In genomic region chr11:78193113-78193512, GRCm38 (mm10) we compare ENCODE assay signal across 9 mouse cellular contexts. TPM values are rescaled to one million over a fixed set of nuclear protein-coding genes. Genes with fewer than 3 reads are reported as not detected.
DNase-seq lines count a peak whose midpoint lies in the region; ATAC-seq and TF ChIP-seq lines count a peak whose summit lies in the region.
"Had no signal": no experiment of that assay in that cellular context is flagged by ENCODE, and none has a peak within 500 bp of the region (broad histone marks: within the 10 kb centered on the region; RNA-seq: fewer than 3 reads in every experiment).

TSS of gene Proca1 (plus strand) at chr11:78193392.

- no peak within 1 kb of the TSS for H3K27ac ChIP-seq in cerebellum, adult 2 months (ENCODE audit: insufficient read depth, low read length)
- H3K27ac ChIP-seq in lung, embryonic 15.5 days = peak within 1 kb of the TSS; percentile 71
- no peak within 1 kb of the TSS for H3K27ac ChIP-seq in hindbrain, embryonic 13.5 days
- H3K27ac ChIP-seq in midbrain, embryonic 16.5 days (ENCODE audit: low read length) = no peak within 1 kb of the TSS

- peaks cover 3% of the 10 kb centered on the region; the same call in 1 of the 2 replicates for H3K27me3 ChIP-seq in cerebellum, adult 2 months (ENCODE audit: control insufficient read depth, insufficient read depth, low read length)
- no peaks in the 10 kb centered on the region for H3K27me3 ChIP-seq in lung, embryonic 15.5 days
- no peaks in the 10 kb centered on the region for H3K27me3 ChIP-seq in hindbrain, embryonic 13.5 days
- H3K27me3 ChIP-seq in midbrain, embryonic 16.5 days (ENCODE audit: control insufficient read depth, insufficient read depth, low read depth, low read length) = no peaks in the 10 kb centered on the region

- ATAC-seq in lung, embryonic 15.5 days (ENCODE audit: borderline replicate concordance, extremely low read depth, low FRiP score, low TSS enrichment) = no peak
- ATAC-seq in hindbrain, embryonic 13.5 days (ENCODE audit: low FRiP score) = no peak
- no peak for ATAC-seq in midbrain, embryonic 16.5 days
- ATAC-seq in erythroid progenitor cell, adult 5-6 weeks (replicated peaks; ENCODE audit: low FRiP score, poor library complexity, severe bottlenecking) = no peak

- H3K4me2 ChIP-seq in lung, embryonic 15.5 days = peak within 1 kb of the TSS; percentile 67
- H3K4me2 ChIP-seq in hindbrain, embryonic 13.5 days = peak within 1 kb of the TSS; percentile 48
- peak within 1 kb of the TSS; percentile 52; the same call in 1 of the 2 replicates for H3K4me2 ChIP-seq in midbrain, embryonic 16.5 days (ENCODE audit: low read length)

- 75% methylated on average over 1 of the region's 1 CpGs for WGBS in cerebellum, adult 2 months
- WGBS in lung, embryonic 15.5 days = 48% methylated on average over 1 of the region's 1 CpGs
- 91% methylated on average over 1 of the region's 1 CpGs for WGBS in hindbrain, embryonic 13.5 days
- WGBS in midbrain, embryonic 16.5 days = 81% methylated on average over 1 of the region's 1 CpGs

- no peak within 1 kb of the TSS for H3K4me3 ChIP-seq in cerebellum, adult 2 months (replicated peaks; ENCODE audit: insufficient read depth, low read depth, low read length)
- H3K4me3 ChIP-seq in lung, embryonic 15.5 days = peak within 1 kb of the TSS; percentile 57
- no peak within 1 kb of the TSS for H3K4me3 ChIP-seq in hindbrain, embryonic 13.5 days
- H3K4me3 ChIP-seq in midbrain, embryonic 16.5 days (ENCODE audit: low read depth, low read length) = no peak within 1 kb of the TSS

- TF ChIP-seq POLR2A in cerebellum, adult 2 months (IDR thresholded peaks at IDR 0.05; ENCODE audit: borderline replicate concordance, insufficient read depth, low read length) = no peak

- DNase-seq in cerebellum, adult 2 months = no peak
- DNase-seq in cerebellum, adult 9-10 months = no peak
- no peak for DNase-seq in lung, postnatal 25 days (ENCODE audit: low spot score)
- no peak for DNase-seq in embryo, embryonic 10 days (ENCODE audit: low spot score)
- DNase-seq: right cerebral cortex, postnatal 4 days had no signal

- H3K36me3 ChIP-seq in lung, embryonic 15.5 days = peaks cover 18% of the 10 kb centered on the region
- peaks cover 32% of the 10 kb centered on the region for H3K36me3 ChIP-seq in hindbrain, embryonic 13.5 days
- peaks cover 20% of the 10 kb centered on the region for H3K36me3 ChIP-seq in midbrain, embryonic 16.5 days (ENCODE audit: control insufficient read depth, insufficient read depth, low read length)

- H3K4me1 ChIP-seq in cerebellum, adult 2 months (ENCODE audit: control insufficient read depth, insufficient read depth, low read length) = no peaks in the 10 kb centered on the region
- peaks cover 28% of the 10 kb centered on the region for H3K4me1 ChIP-seq in lung, embryonic 15.5 days
- peaks cover 28% of the 10 kb centered on the region for H3K4me1 ChIP-seq in hindbrain, embryonic 13.5 days (replicated peaks)
- H3K4me1 ChIP-seq in midbrain, embryonic 16.5 days (ENCODE audit: control insufficient read depth, insufficient read depth, low read length) = peaks cover 12% of the 10 kb centered on the region

- no peaks in the 10 kb centered on the region for H3K9me3 ChIP-seq in lung, embryonic 15.5 days
- no peaks in the 10 kb centered on the region for H3K9me3 ChIP-seq in hindbrain, embryonic 13.5 days
- H3K9me3 ChIP-seq in midbrain, embryonic 16.5 days (replicated peaks; ENCODE audit: control insufficient read depth, low read length, poor library complexity, severe bottlenecking) = no peaks in the 10 kb centered on the region

- H3K9ac ChIP-seq in lung, embryonic 15.5 days = 0 out of 2 replicates have a peak within 1 kb of the TSS, but pooled peaks have one; percentile 27
- no peak within 1 kb of the TSS for H3K9ac ChIP-seq in hindbrain, embryonic 13.5 days
- no peak within 1 kb of the TSS for H3K9ac ChIP-seq in midbrain, embryonic 16.5 days (ENCODE audit: low read depth, low read length)

- no peak for TF ChIP-seq CTCF in cerebellum, adult 2 months (IDR thresholded peaks at IDR 0.05; ENCODE audit: borderline replicate concordance, insufficient read depth, low read depth, low read length)

RNA-seq across cellular contexts. Expression of gene Proca1, which starts in this region (rescaled TPM):
- 11.7 and 12.1 TPM in 2 replicates for polyA plus RNA-seq in cerebellum, adult 2 months (2012; rRNA removed)
- 4.4 and 4.7 TPM in 2 replicates for polyA plus RNA-seq in lung, embryonic 15.5 days (2015; fragmentation: Nextera tagmentation; extraction: Ambion mirVana)
- 2.5 and 3.3 TPM in 2 replicates for polyA plus RNA-seq in hindbrain, embryonic 13.5 days (2015; fragmentation: Nextera tagmentation; extraction: Ambion mirVana)
- polyA plus RNA-seq in midbrain, embryonic 16.5 days (2015; fragmentation: Nextera tagmentation; extraction: Ambion mirVana) = 2.3 and 2.6 TPM in 2 replicates
- total RNA-seq in erythroid progenitor cell, adult 5-6 weeks (2015; ENCODE audit: low replicate concordance) = not detected in 2 replicates
- total RNA-seq in erythroid progenitor cell, adult 5-6 weeks (2017; ENCODE audit: low replicate concordance) = not detected in 2 replicates
